Mouse (Mus musculus): Measurements from ENCODE around the gene Tmbim7.
A peak's percentile ranks its signal among the peaks of the same experiment; 100 is the strongest.
"Not testable (repeated sequence)": the region's sequence is repeated elsewhere in the genome, so short reads cannot be mapped to it uniquely, and the experiment has no call there.

The Tmbim7 gene

DNA sequence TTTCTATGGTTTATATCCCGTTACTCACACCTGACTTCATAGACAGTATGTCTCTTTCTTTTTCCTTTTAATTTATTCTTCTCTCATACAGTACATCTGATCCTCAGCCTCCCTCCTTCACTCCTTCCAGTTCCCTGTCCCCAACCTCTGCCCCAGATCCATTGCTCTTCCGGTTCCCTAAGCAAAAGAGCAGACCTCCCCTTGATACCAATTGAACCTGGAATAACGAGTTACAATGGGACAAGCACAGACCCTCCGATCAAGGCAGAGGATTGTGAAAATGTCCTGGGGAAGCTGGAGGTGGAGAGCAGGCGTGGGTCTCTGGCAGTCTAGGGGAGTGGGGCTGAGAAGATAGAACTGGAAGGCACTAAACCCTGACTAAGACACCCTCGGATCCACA is at the start of gene Tmbim7:
TSS of gene Tmbim7 (plus strand) at position 301 of the 400 bp plus-strand sequence.
- DNase-seq = no peak

- DNase-seq = no peak
Measured at GRCm38 (mm10) chr5:3607114-3607513, 43.9 kb upstream of the Tmbim7 start.

- DNase-seq = no peak
Measured at GRCm38 (mm10) chr5:3609241-3609640, 41.7 kb upstream of the Tmbim7 start.

GRCm38 (mm10) chr5:3611835-3612234 is 39.1 kb upstream of the Tmbim7 start:
- DNase-seq = not testable (repeated sequence)

DNA sequence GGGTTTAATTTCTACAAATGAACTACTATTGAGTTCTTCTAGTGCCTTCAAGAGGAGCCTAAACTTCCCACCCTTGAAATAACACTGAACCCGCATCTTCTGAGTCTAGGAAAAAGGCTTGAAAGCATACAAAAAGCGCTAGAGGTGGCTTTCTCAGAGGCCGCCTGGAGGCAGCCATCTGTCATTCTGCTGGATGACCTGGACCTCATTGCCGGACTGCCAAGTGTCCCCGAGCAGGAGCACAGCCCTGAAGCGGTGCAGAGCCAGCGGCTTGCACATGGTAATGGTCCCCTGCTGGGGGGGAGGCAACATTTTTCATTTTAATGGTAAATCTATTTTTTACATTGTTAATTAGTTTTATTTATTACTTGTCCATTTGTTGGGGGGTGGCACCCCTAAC is 30.5 kb upstream of the Tmbim7 start:
- DNase-seq = no peak

DNA sequence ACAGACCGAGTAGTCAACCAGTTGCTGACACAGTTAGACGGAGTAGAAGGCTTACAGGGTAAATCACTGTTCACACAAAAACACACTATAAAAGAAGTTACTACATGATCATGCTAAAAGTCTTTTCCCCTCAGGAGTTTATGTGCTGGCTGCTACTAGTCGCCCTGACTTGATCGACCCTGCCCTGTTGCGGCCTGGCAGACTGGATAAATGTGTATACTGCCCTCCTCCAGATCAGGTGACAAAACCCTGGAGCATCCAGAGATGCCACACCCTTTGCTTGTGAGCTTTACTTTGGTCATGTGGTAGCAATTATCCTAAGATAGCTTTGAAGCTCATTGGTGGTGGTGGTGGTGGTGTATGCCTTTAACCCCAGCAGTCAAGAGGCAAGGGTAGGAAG is 20.9 kb upstream of the Tmbim7 start:
- DNase-seq = no peak

DNA sequence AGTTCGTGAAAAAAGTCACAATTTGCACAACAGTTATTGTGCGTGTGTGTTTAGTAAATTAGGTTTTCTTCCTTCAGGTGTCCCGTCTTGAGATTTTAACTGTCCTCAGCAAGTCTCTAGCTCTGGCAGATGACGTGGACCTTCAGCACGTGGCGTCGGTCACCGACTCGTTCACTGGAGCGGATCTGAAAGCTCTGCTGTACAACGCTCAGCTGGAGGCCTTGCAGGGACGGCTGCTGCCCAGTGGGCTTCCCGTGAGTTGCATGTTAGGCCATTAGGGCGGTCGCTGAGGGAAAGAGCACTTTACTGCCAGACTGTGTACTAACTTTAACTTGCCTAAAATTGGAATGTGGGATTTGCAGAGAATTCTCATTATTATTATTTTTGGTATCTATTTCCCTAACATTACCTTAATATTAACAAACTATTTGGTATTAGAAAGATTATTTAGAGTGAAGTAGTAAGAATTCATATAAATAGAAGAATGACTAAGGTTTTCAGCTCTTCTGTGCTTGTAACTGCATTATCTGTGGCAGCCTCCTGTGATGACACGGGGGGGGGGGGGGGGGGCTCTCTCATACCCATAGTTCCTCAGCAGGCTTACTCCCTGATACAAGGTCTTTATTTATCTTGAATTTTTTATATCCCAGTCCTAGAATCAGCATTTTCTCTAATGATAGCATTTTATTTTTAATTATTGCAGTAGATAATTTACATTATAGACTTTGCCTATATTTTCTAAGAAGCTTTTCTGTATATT is 19.3 kb upstream of the Tmbim7 start:
- DNase-seq = no peak

DNA sequence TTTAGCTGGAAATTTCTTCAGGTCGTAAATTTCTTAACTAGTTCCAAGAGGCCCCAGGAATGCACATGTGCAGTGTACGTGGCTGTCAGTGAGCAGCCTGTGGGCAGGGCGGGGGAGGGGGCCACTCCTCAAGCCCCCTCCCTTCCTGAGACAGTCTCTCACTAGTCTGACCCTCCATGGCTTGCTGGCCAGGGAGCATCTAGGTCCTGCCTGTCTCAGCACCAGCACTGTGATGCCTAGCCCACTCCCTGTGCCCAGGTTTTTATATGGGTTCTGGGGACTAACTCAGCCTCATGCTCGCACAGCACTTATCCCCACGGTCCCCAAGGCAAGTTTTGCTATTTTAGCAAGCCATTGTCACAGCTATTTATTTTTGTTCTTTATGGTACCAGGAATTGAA is 18.7 kb upstream of the Tmbim7 start:
- no peak for DNase-seq

DNA sequence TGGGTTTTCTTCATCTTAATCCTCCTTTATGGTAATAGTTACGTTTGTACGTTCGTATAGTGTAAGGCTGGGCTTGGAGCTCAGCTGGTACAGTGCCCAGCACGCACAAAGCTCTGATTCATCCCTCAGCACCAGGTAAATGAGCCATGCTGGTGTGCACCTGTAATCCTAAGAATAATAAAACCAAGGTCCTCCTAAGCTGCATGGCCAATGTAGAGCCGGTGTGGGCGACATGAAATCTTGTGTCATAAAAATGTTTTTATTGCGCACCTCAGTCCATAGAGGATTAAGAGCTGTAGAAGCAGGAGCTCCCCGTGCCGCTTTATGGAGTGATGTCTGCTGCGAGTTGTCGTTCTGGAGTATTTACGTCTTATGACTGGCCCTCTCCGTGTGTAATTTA is 17.7 kb upstream of the Tmbim7 start:
- DNase-seq = no peak

- peak; percentile 57 for DNase-seq
Measured at GRCm38 (mm10) chr5:3633951-3634350, 17.0 kb upstream of the Tmbim7 start.

- DNase-seq = no peak
Measured at GRCm38 (mm10) chr5:3635286-3635685, 15.7 kb upstream of the Tmbim7 start.

- DNase-seq = no peak
Measured at GRCm38 (mm10) chr5:3644621-3645020, 6.4 kb upstream of the Tmbim7 start.

DNA sequence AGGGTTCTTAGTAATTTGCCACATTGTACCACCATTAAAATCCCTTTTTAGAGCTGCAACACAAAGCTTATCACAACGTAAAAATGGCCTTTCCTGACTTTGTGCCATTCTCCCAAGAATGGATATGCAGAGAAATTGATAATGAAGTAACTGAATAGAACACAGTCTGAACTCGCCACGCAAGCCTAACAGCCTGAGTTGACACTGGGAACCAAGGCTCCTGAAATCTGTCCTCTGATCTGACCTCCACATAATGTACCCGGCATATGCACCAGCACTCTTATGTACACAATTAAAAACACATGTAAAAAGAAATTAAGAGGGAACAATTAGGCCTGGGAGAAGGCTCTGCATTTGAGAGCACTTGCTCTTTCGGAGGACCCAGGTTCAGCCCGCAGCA is 5.7 kb upstream of the Tmbim7 start:
- no peak for DNase-seq

GRCm38 (mm10) chr5:3646539-3646938 is 4.4 kb upstream of the Tmbim7 start:
- peak; percentile 4 to 15 for DNase-seq

GRCm38 (mm10) chr5:3646991-3647707 is 3.8 kb upstream of the Tmbim7 start:
- peak; percentile 57 to 58 for DNase-seq

- DNase-seq = peak; percentile 90
Measured at GRCm38 (mm10) chr5:3647708-3648121, 3.3 kb upstream of the Tmbim7 start.

GRCm38 (mm10) chr5:3648206-3648848 is 2.7 kb upstream of the Tmbim7 start:
- DNase-seq = no peak

- no peak for DNase-seq
Measured at GRCm38 (mm10) chr5:3648849-3649210, 2.2 kb upstream of the Tmbim7 start.

DNA sequence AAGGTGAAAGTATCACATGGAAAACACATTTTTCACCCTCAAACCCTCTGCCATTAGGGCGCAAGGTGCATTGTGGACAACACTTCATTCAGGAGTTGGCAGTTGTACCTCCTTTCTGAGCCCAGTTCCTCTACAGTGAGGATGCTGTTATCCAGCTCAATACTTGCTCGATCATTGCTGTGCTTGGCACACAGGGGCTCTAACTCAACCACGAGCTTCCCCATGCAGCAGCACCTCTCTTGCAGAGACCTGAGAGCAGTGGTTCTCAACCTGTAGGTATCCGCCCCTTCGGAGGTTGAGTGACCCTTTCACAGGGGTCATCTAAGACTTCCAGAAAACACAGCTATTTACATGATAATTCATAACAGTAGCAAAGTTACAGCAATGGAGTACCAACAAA is 640 bp downstream of the Tmbim7 start:
- DNase-seq = no peak

GRCm38 (mm10) chr5:3652903-3653575 is 2.1 kb downstream of the Tmbim7 start:
- DNase-seq = not testable (repeated sequence)

DNA sequence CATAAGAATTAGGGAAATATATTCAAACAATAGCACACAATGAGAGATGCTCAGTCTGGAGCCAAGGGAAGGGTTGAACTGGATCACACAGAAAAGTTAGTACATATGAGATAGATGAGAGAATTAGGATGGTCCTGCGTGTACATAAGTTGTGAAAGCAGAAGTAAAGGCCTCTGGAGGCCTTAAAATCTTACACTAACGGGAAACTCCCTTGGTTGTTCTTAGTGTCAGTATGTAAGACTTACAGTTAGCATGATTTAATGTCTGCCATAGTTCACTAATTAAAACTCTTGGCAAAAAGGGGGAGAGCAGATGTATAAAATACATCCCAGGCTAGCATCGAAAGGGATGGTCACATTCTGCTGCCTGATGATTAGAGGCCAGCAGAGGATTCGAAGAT is 2.8 kb downstream of the Tmbim7 start:
- DNase-seq = peak; percentile 6 to 10

GRCm38 (mm10) chr5:3657085-3657484 is 6.1 kb downstream of the Tmbim7 start, which contains the start of gene Gatad1:
Gatad1 (minus strand) TSS chr5:3657185.
- DNase-seq = no peak

DNA sequence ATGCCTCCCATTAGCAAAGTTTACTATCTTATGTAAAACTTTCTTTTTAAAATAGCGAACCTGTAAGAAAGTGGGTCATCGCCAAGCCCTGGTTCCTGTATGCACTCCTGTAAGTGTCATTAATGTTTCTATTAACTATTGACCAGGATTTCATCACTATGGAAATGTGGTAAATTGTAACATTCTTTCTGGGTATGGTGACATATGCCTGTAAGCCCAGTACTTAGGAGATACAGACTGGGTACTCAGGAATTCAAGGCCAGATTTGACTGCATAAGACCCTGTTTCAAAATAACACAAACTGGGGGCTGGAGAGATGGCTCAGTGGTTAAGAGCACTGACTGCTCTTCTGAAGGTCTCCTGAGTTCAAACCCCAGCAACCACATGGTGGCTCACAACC is 14.2 kb downstream of the Tmbim7 start:
- no peak for DNase-seq

Data from B cell, adult 2 months (primary cell).